Comparison of ENCODE assay signal across 20 mouse cellular contexts in the genomic region with DNA sequence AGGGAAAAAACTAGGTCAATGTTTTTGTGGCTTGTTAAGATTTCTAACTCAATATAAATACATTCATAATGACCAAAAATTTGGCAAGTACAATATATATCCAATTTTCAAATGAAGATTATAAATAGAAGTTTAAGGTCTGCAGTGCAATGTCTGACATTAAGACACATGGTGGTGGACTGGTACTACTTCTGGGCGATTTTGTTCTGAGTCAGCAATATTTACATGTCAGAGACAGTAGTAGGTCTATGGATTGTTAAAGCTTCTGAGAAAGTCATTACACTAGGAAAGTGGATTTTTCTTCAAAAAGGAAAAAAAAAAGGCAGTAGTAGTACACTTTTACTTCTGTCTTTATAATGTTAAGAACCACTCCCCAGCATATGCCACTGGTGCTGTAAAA. TPM values are rescaled to one million over a fixed set of nuclear protein-coding genes. Genes with fewer than 3 reads are reported as not detected.
DNase-seq lines count a peak whose midpoint lies in the region; ATAC-seq and TF ChIP-seq lines count a peak whose summit lies in the region.
"Had no signal": no experiment of that assay in that cellular context is flagged by ENCODE, and none has a peak within 500 bp of the region (broad histone marks: within the 10 kb centered on the region; RNA-seq: fewer than 3 reads in every experiment).

No protein-coding gene starts in this region.

- no peak for ATAC-seq in lung, embryonic 14.5 days (ENCODE audit: insufficient read depth)
- ATAC-seq in stomach, postnatal 0 days (ENCODE audit: low FRiP score, low TSS enrichment) = no peak
- ATAC-seq: activated CD4-positive, CD25-positive, alpha-beta regulatory T cell, adult 4 months; forebrain, embryonic 13.5 days; forebrain, embryonic 15.5 days; forebrain, postnatal 0 days; Patski had no signal

- H3K27me3 ChIP-seq in lung, embryonic 14.5 days (ENCODE audit: insufficient read depth, low read length) = no peaks in the 10 kb centered on the region
- no peaks in the 10 kb centered on the region for H3K27me3 ChIP-seq in stomach, postnatal 0 days (ENCODE audit: control insufficient read depth, insufficient read depth, low read length)
- H3K27me3 ChIP-seq: embryonic facial prominence, embryonic 12.5 days; forebrain, embryonic 13.5 days; forebrain, embryonic 15.5 days; Patski had no signal

- no peaks in the 10 kb centered on the region for H3K4me1 ChIP-seq in lung, embryonic 14.5 days (ENCODE audit: insufficient read depth)
- H3K4me1 ChIP-seq in ES-E14 (ENCODE audit: control insufficient read depth in 2 of 2, insufficient read depth in 2 of 2, low read length in 2 of 2, poor library complexity in 1 of 2) = no peaks in the 10 kb centered on the region
- H3K4me1 ChIP-seq in stomach, postnatal 0 days (replicated peaks; ENCODE audit: control insufficient read depth, insufficient read depth) = no peaks in the 10 kb centered on the region
- H3K4me1 ChIP-seq: embryonic facial prominence, embryonic 10.5 days; embryonic facial prominence, embryonic 12.5 days; forebrain, embryonic 13.5 days had no signal

- in situ Hi-C loops in ES-E14 (cut with MboI; ENCODE audit: low sequenced_read_pairs in 2 of 2, unreplicated experiment in 2 of 2) = no loop called here

- no peak overlapping the region for H3K9ac ChIP-seq in lung, embryonic 14.5 days
- no peak overlapping the region for H3K9ac ChIP-seq in ES-E14 (ENCODE audit: insufficient read depth, low read depth, low read length, poor library complexity, severe bottlenecking)
- no peak overlapping the region for H3K9ac ChIP-seq in stomach, postnatal 0 days (ENCODE audit: low read length)
- H3K9ac ChIP-seq: embryonic facial prominence, embryonic 12.5 days; forebrain, embryonic 13.5 days; forebrain, embryonic 15.5 days; forebrain, postnatal 0 days had no signal

- no peak overlapping the region for H3K4me3 ChIP-seq in layer of hippocampus, adult 2 months
- H3K4me3 ChIP-seq in lung, embryonic 14.5 days (ENCODE audit: low read depth, low read length) = no peak overlapping the region
- no peak overlapping the region for H3K4me3 ChIP-seq in ES-E14 (ENCODE audit: insufficient read depth in 1 of 2, low read depth in 1 of 2, low read length in 2 of 2, poor library complexity in 1 of 2, severe bottlenecking in 1 of 2)
- no peak overlapping the region for H3K4me3 ChIP-seq in stomach, postnatal 0 days (ENCODE audit: low read depth, low read length)
- H3K4me3 ChIP-seq: embryonic facial prominence, embryonic 10.5 days; embryonic facial prominence, embryonic 12.5 days; forebrain, embryonic 13.5 days; forebrain, embryonic 15.5 days had no signal

- H3K4me2 ChIP-seq in lung, embryonic 14.5 days = no peak overlapping the region
- H3K4me2 ChIP-seq in stomach, postnatal 0 days (replicated peaks; ENCODE audit: low read depth) = no peak overlapping the region
- H3K4me2 ChIP-seq: embryonic facial prominence, embryonic 12.5 days; forebrain, embryonic 13.5 days; forebrain, embryonic 15.5 days had no signal

- 71% methylated on average over 1 of the region's 1 CpGs for WGBS in lung, embryonic 14.5 days
- 73% methylated on average over 1 of the region's 1 CpGs for WGBS in stomach, postnatal 0 days

- no peak for TF ChIP-seq CTCF in layer of hippocampus, adult 2 months (conservative IDR thresholded peaks at IDR 0.05)
- TF ChIP-seq CTCF in lung, embryonic 14.5 days (IDR thresholded peaks at IDR 0.05; ENCODE audit: low read depth) = no peak
- TF ChIP-seq CTCF in stomach, postnatal 0 days (IDR thresholded peaks at IDR 0.05; ENCODE audit: low read depth) = no peak

- peak overlapping the region; percentile 8; the same call in 1 of the 2 replicates for H3K27ac ChIP-seq in layer of hippocampus, adult 2 months
- H3K27ac ChIP-seq in lung, embryonic 14.5 days (ENCODE audit: low read depth) = 0 out of 2 replicates have a peak overlapping the region, but pooled peaks have one; percentile 64
- no peak overlapping the region for H3K27ac ChIP-seq in ES-E14 (ENCODE audit: insufficient read depth, low read depth, low read length, poor library complexity, severe bottlenecking)
- H3K27ac ChIP-seq in stomach, postnatal 0 days (replicated peaks) = no peak overlapping the region
- H3K27ac ChIP-seq: embryonic facial prominence, embryonic 10.5 days; embryonic facial prominence, embryonic 12.5 days; forebrain, embryonic 13.5 days; forebrain, embryonic 15.5 days had no signal

- no peak for DNase-seq in layer of hippocampus, adult 2 months (ENCODE audit: low spot score in 2 of 2)
- no peak for DNase-seq in layer of hippocampus, adult 11-12 months (ENCODE audit: low spot score)
- no peak for DNase-seq in lung, embryonic 14.5 days
- no peak for DNase-seq in lung, postnatal 10 days
- DNase-seq in ES-E14 (ENCODE audit: low read depth, low spot score) = no peak
- DNase-seq in gastrocnemius, postnatal 25 days = no peak
- no peak for DNase-seq in stomach, postnatal 0 days (ENCODE audit: low spot score)
- DNase-seq: adrenal gland, adult 8-10 months; adrenal gland, postnatal 14 days; adrenal gland, postnatal 36 days; cerebellum, adult 11-12 months; cerebellum, adult 9-11 months; cerebellum, postnatal 14 days; forebrain, postnatal 0 days had no signal

- no peak for TF ChIP-seq EP300 in stomach, postnatal 0 days (optimal IDR thresholded peaks at IDR 0.05)

- H3K36me3 ChIP-seq in lung, embryonic 14.5 days (ENCODE audit: insufficient read depth) = peaks cover 6% of the 10 kb centered on the region; the same call in 1 of the 2 replicates
- H3K36me3 ChIP-seq in ES-E14 (ENCODE audit: control insufficient read depth, insufficient read depth, low read length, poor library complexity, severe bottlenecking) = no peaks in the 10 kb centered on the region
- H3K36me3 ChIP-seq in stomach, postnatal 0 days (ENCODE audit: control insufficient read depth, insufficient read depth, low read length) = no peaks in the 10 kb centered on the region

- H3K9me3 ChIP-seq in lung, embryonic 14.5 days (ENCODE audit: low read depth, low read length) = no peaks in the 10 kb centered on the region
- H3K9me3 ChIP-seq in ES-E14 (ENCODE audit: control insufficient read depth, insufficient read depth, low read depth, low read length) = no peaks in the 10 kb centered on the region
- H3K9me3 ChIP-seq in stomach, postnatal 0 days (ENCODE audit: control insufficient read depth, low read length) = no peaks in the 10 kb centered on the region
- H3K9me3 ChIP-seq: embryonic facial prominence, embryonic 10.5 days; embryonic facial prominence, embryonic 12.5 days; forebrain, embryonic 13.5 days; forebrain, embryonic 15.5 days had no signal

TF ChIP-seq in ES-E14, 5 proteins besides CTCF, POLR2A, EP300 and RAD21:
- TF ChIP-seq MAFK (IDR thresholded peaks at IDR 0.05; ENCODE audit: insufficient read depth, low read depth, low read length) (peak; percentile 77), CHD2 (IDR thresholded peaks at IDR 0.05; ENCODE audit: low read depth, low read length) (no peak)

RNA-seq across cellular contexts. Expression of a gene that starts 46.4 kb away (rescaled TPM):
- 10 to 100 TPM; 17.8 to 19.2 TPM for total RNA-seq in layer of hippocampus, adult 2 months (2021)
- polyA plus RNA-seq in lung, embryonic 14.5 days (2014; fragmentation: Nextera tagmentation; extraction: Ambion mirVana) = 22.9 and 23.4 TPM in 2 replicates
- 17.6 and 17.7 TPM in 2 replicates for total RNA-seq in ES-E14 (2012; rRNA removed)
- total RNA-seq in gastrocnemius, postnatal 25 days (2021) = 10 to 100 TPM; 14.8 to 15.5 TPM
- 8.4 and 9.0 TPM in 2 replicates for polyA plus RNA-seq in stomach, postnatal 0 days (2015; fragmentation: Nextera tagmentation; extraction: Ambion mirVana)

Comparison
In these comparisons a context has a peak if more than half of its experiments do, and no peak if none do; other contexts are left out.
1. H3K27ac ChIP-seq: peak in layer of hippocampus, adult 2 months (single experiment) and lung, embryonic 14.5 days (single experiment); none in ES-E14 (single experiment) and stomach, postnatal 0 days (single experiment).